Mouse (Mus musculus) Patski (cell line): ENCODE results near the gene Arfgef3. TPM values are rescaled to one million over a fixed set of nuclear protein-coding genes. Genes with fewer than 3 reads are reported as not detected.
A peak's percentile ranks its signal among the peaks of the same experiment; 100 is the strongest.

Experiments used
- ATAC-seq: fragments of 100-300 bp; one replicate; pipeline ENCODE4 v1.8.0; 2021
- CTCF ChIA-PET: fragments of 350-600 bp; sonication (Branson Sonifier 250); formaldehyde crosslinking; loops from one replicate; lab custom pipeline; 2022; ENCODE audit warnings: inconsistent platforms; lab: Charles Lee
- POLR2A ChIA-PET: fragments of 350-600 bp; sonication (Branson Sonifier 250); formaldehyde crosslinking; loops from one replicate; lab custom pipeline; 2022; ENCODE audit warnings: antibody characterized with exemption, inconsistent platforms; lab: Charles Lee
- DNase-seq: peaks from one replicate; pipeline ENCODE4 v3.0.0-alpha.2; 2011; ENCODE audit warnings: low read depth, low spot score
- H3K27me3 ChIP-seq: fragments of 371-371 bp; one replicate; pipeline ENCODE4 v1.5.1; 2021
- CTCF ChIP-seq: fragments of 100-300 bp; IDR thresholded peaks from one replicate; pipeline ENCODE4 v1.5.1; 2021
- in situ Hi-C: fragments of 300-500 bp; cut with MboI; formaldehyde crosslinking; loops from 3 replicates; pipeline ENCODE4 v1.11.1; 2018; ENCODE audit warnings: low pct_unique_long_range_greater_than_20kb, mixed read lengths
- polyA plus RNA-seq: library from polyadenylated mRNA; unstranded; gene quantifications from one replicate; pipeline ENCODE4 v1.2.3, GENCODE M21; 2021

The Arfgef3 gene
- 7.0 TPM for polyA plus RNA-seq

DNA sequence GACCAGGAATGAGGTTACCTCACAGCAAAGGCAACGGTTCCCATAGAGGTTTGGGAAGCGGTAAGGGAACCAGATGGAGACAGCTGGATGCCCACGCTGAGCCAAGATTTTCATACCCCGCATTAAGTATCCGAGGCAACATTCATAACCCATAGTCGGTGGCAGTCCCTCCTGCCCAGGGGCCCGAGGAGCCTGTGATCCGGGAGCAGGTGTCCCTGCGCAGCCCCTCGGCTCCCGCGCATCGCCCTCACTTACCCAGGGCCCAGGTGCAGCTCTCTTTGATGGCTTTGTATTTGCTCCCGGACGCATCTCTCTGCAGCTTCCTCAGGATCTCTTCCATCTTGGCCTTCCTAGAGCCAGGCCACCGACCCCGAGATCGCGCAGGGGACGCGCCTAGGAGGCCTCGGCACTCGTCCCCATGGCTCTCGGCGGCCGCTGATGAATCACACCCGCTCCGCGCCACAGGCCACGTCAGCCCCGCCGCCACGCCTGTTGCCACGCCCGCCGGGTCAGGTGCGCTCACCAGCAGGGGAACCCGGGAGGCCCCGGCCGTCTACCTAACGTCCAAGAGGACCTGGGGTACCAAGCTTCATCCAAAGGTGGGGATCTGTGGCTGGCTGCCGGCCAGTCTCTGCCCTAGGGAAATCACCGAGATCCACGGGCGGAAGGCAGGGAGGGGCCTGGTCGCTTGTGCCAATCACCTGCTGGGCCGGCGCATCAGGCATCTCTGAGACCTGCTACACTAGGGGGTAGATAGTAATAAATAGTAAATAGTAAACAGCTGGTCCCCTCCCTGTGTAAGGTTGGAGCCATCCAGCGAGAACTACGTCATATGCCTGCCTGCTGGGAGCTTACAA lies at the start of gene Arfgef3:
Gene Arfgef3 (minus strand): TSS at position 664 of the 857 bp plus-strand sequence.
- in situ Hi-C loops, result no loop called here
- no peak for DNase-seq
- no peak for TF ChIP-seq CTCF
- peak; percentile 92 for ATAC-seq
- POLR2A ChIA-PET, result interaction anchor here (0.5 to 0.8 kb wide), 2 partner anchors 12 to 135 kb away, joined by 3 read pairs; no protein-coding TSS in a partner anchor
- CTCF ChIA-PET, result no interaction called here
- H3K27me3 ChIP-seq, result no peaks in the 10 kb centered on the region

DNA sequence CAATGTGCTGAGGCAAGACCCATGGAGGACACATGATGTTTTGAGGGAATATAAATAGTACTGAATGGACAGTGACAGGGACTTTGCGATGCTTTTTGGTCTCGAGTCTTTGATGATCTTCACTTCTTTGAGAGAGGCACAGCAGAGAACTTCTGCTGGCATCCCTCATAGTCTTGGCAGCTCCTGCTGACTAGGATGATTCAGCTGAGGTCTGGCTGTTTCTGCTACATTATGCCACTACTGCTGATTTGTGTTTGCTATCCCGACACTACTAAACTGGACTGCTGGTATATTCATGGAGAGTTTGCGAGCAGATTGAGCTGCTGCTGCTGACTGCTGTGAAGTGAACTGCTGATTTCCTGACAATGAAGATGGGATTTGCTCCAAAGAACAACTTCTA lies 46.3 kb upstream of the Arfgef3 start:
- ATAC-seq, result no peak

DNA sequence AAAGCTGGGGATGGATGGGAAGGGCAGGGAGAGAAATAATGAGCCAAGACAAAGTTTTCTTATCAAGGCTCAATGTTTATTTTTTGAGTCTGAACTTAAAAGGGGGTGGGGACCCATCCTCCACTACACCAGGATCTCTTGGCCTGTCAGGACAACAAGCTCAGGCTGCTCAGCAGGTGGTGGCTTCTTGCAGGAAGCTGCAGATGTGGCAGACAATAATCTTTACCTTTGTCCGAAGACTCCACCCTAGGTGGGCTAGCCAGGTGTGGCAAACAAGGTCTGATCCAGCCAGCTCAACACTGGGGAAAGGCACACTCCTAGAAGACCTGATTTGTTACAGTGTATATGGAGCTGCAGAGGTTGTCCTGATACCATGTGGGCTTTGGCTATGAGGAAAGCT lies 44.9 kb upstream of the Arfgef3 start:
- TF ChIP-seq CTCF, result no peak
- no peak for DNase-seq
- CTCF ChIA-PET, result interaction anchor here (0.9 kb wide), 1 partner anchor 10 kb away, joined by 3 read pairs; no protein-coding TSS in a partner anchor
- POLR2A ChIA-PET, result interaction anchor here (0.5 kb wide), 1 partner anchor 354 kb away, joined by 3 read pairs; no protein-coding TSS in a partner anchor
- ATAC-seq, result no peak
- peaks cover 9% of the 10 kb centered on the region for H3K27me3 ChIP-seq
- in situ Hi-C loops, result no loop called here

More for the DNA sequence above, 46.3 kb upstream of the Arfgef3 start:
- CTCF ChIA-PET, result interaction anchor here (0.8 to 1.8 kb wide), 2 partner anchors 12 to 15 kb away, joined by 3 to 4 read pairs; no protein-coding TSS in a partner anchor
- DNase-seq, result no peak
- in situ Hi-C loops, result no loop called here
- H3K27me3 ChIP-seq, result peaks cover 9% of the 10 kb centered on the region
- TF ChIP-seq CTCF, result no peak
- POLR2A ChIA-PET, result no interaction called here

DNA sequence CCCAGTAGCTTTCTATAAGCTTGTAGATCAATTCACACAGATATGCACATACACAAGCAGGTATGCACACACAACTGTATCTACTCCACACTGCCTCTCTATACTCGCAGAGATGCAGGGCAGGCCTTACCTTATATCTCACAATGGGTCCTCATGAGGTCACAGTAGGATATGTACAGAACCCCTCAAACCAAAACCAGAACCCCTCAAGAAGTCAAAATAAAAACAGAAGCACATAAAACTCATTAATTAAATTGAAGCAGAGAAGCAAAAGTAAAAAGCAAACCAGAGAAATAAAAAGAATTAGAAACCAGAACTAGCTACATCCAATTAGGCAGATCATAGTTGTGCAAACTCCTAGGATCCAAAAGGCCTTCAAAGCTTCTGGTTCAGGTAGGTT lies 42.9 kb upstream of the Arfgef3 start, which contains the start of gene Gm4922:
Gene Gm4922 (minus strand): TSS at position 101 of the 400 bp plus-strand sequence.
- DNase-seq (no peak), ATAC-seq (no peak)
- ChIA-PET POLR2A (no interaction called here), CTCF (interaction anchor here (1.2 kb wide), 1 partner anchor 12 kb away, joined by 3 read pairs; no protein-coding TSS in a partner anchor)
- TF ChIP-seq CTCF, result no peak
- H3K27me3 ChIP-seq, result peaks cover 6% of the 10 kb centered on the region
- in situ Hi-C loops, result no loop called here

GRCm38 (mm10) chr10:18777546-18777945 lies 33.8 kb upstream of the Arfgef3 start:
- no peak for TF ChIP-seq CTCF

DNA sequence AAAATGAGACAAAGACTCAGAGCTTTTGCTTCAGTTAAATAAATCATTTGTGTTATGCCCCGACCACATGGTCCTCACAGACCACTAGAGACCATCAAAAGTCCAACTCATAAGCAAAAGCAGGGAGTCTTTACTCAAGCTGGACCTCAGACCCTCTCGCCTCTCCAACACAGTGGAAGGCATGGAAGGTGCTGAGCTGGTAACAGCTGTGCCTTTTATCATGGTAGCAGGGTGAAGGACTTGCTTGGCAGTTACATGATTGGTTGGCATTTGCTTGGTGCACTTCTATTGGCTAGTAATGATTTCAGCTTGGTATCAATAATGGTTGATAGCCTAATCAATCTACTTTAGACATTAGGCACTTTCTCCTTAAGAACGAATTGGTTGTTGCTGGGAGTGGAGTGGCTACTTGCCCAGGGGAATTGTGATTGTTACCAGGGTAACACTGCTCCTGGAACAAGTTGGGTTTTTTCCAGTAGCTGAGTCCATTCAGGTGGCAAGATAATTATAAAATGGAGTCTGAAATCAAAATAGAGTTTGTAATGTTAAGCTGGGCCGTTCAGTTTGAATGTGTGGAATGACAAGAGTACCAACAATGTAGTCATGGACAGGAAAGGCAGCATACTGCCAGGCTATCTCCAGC lies 28.9 kb upstream of the Arfgef3 start:
- no peak for ATAC-seq
- TF ChIP-seq CTCF, result no peak
- in situ Hi-C loops, result no loop called here
- POLR2A ChIA-PET, result no interaction called here
- CTCF ChIA-PET, result no interaction called here
- H3K27me3 ChIP-seq, result peaks cover 4% of the 10 kb centered on the region
- no peak for DNase-seq

More at GRCm38 (mm10) chr10:18777546-18777945, 33.8 kb upstream of the Arfgef3 start:
- ChIA-PET POLR2A (no interaction called here), CTCF (interaction anchor here (1.0 kb wide), 1 partner anchor 12 kb away, joined by 3 read pairs; no protein-coding TSS in a partner anchor)
- no peak for DNase-seq
- ATAC-seq, result no peak
- in situ Hi-C loops, result no loop called here
- H3K27me3 ChIP-seq, result peaks cover 4% of the 10 kb centered on the region

- ChIA-PET POLR2A (no interaction called here), CTCF (no interaction called here)
- peak; percentile 57 for TF ChIP-seq CTCF
- ATAC-seq (no peak), DNase-seq (no peak)
- in situ Hi-C loops, result loop anchor here (5.0 kb wide), 1 partner anchor 127 kb away; no protein-coding TSS in a partner anchor
- H3K27me3 ChIP-seq, result no peaks in the 10 kb centered on the region
Observed at GRCm38 (mm10) chr10:18769909-18770308, 26.2 kb upstream of the Arfgef3 start.

GRCm38 (mm10) chr10:18760241-18760640 lies 16.5 kb upstream of the Arfgef3 start:
- H3K27me3 ChIP-seq, result no peaks in the 10 kb centered on the region

DNA sequence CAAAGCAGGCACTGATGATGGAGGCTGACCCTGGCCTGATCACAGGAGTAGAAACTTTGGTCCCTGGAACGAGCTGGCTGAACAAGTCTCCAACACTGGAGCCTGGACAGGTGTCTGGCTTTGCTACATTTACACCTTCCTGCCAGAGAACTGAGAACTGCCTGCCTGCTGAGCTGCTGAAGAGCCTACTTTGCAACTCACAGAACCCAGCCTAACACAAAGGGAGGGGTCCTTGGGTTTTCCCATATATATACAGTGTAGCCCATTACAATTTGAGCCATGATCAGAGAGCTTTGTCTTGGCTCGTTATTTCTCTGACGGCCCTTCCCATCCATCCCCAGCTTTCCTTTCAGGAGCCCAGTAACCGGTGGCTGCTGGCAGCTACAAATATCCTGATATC lies 6.3 kb upstream of the Arfgef3 start:
- ATAC-seq (no peak), DNase-seq (no peak)
- CTCF ChIA-PET, result no interaction called here
- in situ Hi-C loops, result no loop called here
- H3K27me3 ChIP-seq, result no peaks in the 10 kb centered on the region
- POLR2A ChIA-PET, result no interaction called here
- TF ChIP-seq CTCF, result no peak

More at GRCm38 (mm10) chr10:18760241-18760640, 16.5 kb upstream of the Arfgef3 start:
- no peak for ATAC-seq
- in situ Hi-C loops, result no loop called here
- TF ChIP-seq CTCF, result peak; percentile 76
- DNase-seq, result no peak
- CTCF ChIA-PET, result interaction anchor here (1.3 kb wide), 1 partner anchor 76 kb away, joined by 3 read pairs; no protein-coding TSS in a partner anchor
- POLR2A ChIA-PET, result no interaction called here

DNA sequence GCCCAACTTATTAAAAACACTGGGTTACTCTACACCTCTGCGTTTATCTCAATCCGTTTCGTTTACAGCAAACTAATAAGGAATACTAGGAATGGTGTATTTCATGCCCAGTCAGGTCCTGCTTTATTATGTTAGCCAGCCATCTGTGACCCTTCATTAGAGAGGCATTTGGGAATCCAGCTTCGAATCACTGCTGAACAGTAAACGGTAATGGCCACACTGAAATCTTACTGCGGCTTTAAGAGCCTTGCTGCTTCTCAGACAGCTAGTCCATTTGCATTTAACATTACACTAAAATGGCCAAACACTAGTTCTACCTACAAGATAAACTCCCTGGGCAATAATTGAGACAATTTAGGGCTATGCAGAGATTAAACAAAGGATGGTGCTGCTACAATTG lies 1.7 kb downstream of the Arfgef3 start:
- POLR2A ChIA-PET, result no interaction called here
- no peak for ATAC-seq
- TF ChIP-seq CTCF, result no peak
- CTCF ChIA-PET, result interaction anchor here (1.5 kb wide), 1 partner anchor 10 kb away, joined by 4 read pairs; no protein-coding TSS in a partner anchor
- in situ Hi-C loops, result no loop called here
- no peaks in the 10 kb centered on the region for H3K27me3 ChIP-seq
- no peak for DNase-seq
